ENCODE assay signal across 16 mouse cellular contexts in the genomic region with DNA sequence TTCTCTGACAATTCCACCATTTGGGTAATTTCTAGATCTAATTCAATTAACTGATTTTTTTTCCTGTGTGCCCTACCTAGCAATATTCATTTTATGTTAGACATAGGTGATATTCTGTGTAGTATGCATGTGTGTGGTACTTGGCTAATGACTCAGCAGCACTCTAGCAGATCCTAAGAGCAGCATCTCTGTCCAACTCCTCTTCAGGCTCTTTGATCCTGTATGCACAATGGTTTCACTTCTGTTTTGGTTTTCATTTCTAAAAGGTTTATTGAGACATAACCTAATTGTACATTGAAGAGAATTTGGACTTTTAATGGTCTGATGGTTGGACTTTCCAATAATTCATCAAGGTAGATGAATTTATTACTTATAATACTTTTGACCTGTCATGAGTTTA.
"Had no signal": no experiment of that assay in that cellular context is flagged by ENCODE, and none has a peak within 500 bp of the region (broad histone marks: within the 10 kb centered on the region; RNA-seq: fewer than 3 reads in every experiment).

No protein-coding gene starts in this region.

- H3K4me1 ChIP-seq: neural tube, embryonic 13.5 days; neural tube, embryonic 15.5 days; stomach, embryonic 15.5 days had no signal

- H3K9ac ChIP-seq: neural tube, embryonic 13.5 days; neural tube, embryonic 15.5 days; stomach, embryonic 15.5 days had no signal

- H3K27me3 ChIP-seq: neural tube, embryonic 13.5 days; neural tube, embryonic 15.5 days; stomach, embryonic 15.5 days had no signal

- H3K4me3 ChIP-seq: neural tube, embryonic 13.5 days; neural tube, embryonic 15.5 days; stomach, embryonic 15.5 days had no signal

- H3K4me2 ChIP-seq: neural tube, embryonic 13.5 days; neural tube, embryonic 15.5 days; stomach, embryonic 15.5 days had no signal

- H3K27ac ChIP-seq: neural tube, embryonic 13.5 days; neural tube, embryonic 15.5 days; stomach, embryonic 15.5 days; stomach, postnatal 0 days had no signal

- DNase-seq: retina, postnatal 1 day; right cerebral cortex, adult 18-20 months; right cerebral cortex, postnatal 14 days; right cerebral cortex, postnatal 25 days; right cerebral cortex, postnatal 4 days; spleen, adult 18-20 months; thymus, adult 18-20 months; thymus, adult 2 months; thymus, postnatal 14 days; thymus, postnatal 25 days; thymus, postnatal 36 days; thymus, postnatal 4 days had no signal

- H3K36me3 ChIP-seq: neural tube, embryonic 13.5 days; neural tube, embryonic 15.5 days; stomach, embryonic 15.5 days had no signal

- H3K9me3 ChIP-seq: neural tube, embryonic 13.5 days; neural tube, embryonic 15.5 days; stomach, embryonic 15.5 days had no signal
